Mouse (Mus musculus): Measurements from ENCODE around the gene Methig1. TPM values are rescaled to one million over a fixed set of nuclear protein-coding genes. Genes with fewer than 3 reads are reported as not detected.
"Not testable (repeated sequence)": the region's sequence is repeated elsewhere in the genome, so short reads cannot be mapped to it uniquely, and the experiment has no call there.

Gene Methig1
- polyA plus RNA-seq, 1 experiment, result not detected

GRCm38 (mm10) chr15:100346761-100347160, 6.2 kb upstream of the Methig1 start:
- Histone ChIP-seq H3K4me1 (ENCODE audit: control insufficient read depth, insufficient read depth, insufficient read length, low read length) (no peaks in the 10 kb centered on the region), H3K4me3 (ENCODE audit: low read depth, low read length) (no peak overlapping the region), H3K27me3 (ENCODE audit: control insufficient read depth, insufficient read depth, low read length) (peaks cover 14% of the 10 kb centered on the region), H3K36me3 (ENCODE audit: control insufficient read depth, insufficient read depth, low read length) (no peaks in the 10 kb centered on the region), H3K27ac (ENCODE audit: insufficient read depth, low read depth, low read length) (no peak overlapping the region)
- no peak for TF ChIP-seq CTCF (IDR thresholded peaks at IDR 0.05; ENCODE audit: extremely low read depth, insufficient read length, insufficient replicate concordance, low read depth, low read length)
- TF ChIP-seq POLR2A (IDR thresholded peaks at IDR 0.05; ENCODE audit: low read depth, low read length), result no peak
- WGBS, result 45% methylated on average over 14 of the region's 14 CpGs

DNA sequence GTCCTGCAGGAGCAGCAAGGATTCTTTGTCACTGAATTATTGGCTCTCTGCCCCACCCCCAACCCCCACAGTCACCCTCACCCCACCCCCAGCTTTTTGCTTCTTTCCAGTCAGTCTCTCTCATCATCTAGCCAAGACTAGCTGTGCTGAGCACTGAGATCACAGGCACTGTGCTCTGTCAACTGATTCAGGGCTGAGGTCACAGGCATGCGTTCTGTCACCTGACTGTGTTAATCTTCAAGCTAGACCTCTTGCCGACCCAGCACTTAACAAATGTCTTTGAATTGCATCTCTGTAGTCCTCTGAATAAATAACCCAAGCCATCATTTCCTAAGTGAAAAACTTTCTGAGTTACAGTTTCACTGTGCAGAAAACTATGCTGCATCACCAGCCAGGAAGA, 3.5 kb upstream of the Methig1 start:
- H3K4me1 ChIP-seq (ENCODE audit: control insufficient read depth, insufficient read depth, insufficient read length, low read length), result no peaks in the 10 kb centered on the region
- no peak overlapping the region for H3K27ac ChIP-seq (ENCODE audit: insufficient read depth, low read depth, low read length)
- H3K4me3 ChIP-seq (ENCODE audit: low read depth, low read length), result no peak overlapping the region
- H3K27me3 ChIP-seq (ENCODE audit: control insufficient read depth, insufficient read depth, low read length), result peaks cover 18% of the 10 kb centered on the region
- TF ChIP-seq POLR2A (IDR thresholded peaks at IDR 0.05; ENCODE audit: low read depth, low read length), result no peak
- TF ChIP-seq CTCF (IDR thresholded peaks at IDR 0.05; ENCODE audit: extremely low read depth, insufficient read length, insufficient replicate concordance, low read depth, low read length), result no peak
- no peaks in the 10 kb centered on the region for H3K36me3 ChIP-seq (ENCODE audit: control insufficient read depth, insufficient read depth, low read length)
- WGBS, result 46% methylated on average over 2 of the region's 2 CpGs

DNA sequence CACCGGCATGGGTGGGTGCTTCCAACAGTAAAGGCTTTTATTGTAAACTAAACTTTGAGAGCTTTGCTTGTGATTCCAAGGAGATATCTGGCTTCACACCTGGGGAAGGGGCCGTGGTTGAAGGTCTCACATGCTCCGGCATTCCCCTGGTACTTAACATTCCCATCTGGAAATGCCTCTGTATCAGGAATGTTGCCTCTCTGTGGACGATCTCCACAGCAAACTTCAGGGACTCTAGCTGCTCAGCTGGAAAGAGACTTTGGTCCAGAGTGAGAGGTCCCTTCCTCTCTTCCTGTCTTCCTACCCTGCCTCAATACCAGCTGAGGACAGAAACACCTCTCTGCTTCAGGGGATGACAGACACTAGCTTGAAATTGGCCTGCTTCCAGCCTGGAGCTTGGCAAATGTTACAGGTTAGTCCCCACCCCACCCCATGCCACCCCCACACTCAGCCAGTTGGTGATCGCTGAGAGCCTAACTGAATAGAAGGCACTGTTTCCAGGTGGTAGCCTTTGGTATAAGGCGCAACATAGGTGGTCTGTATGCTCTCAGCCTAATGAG, 1.4 kb upstream of the Methig1 start:
- Histone ChIP-seq H3K27ac (ENCODE audit: insufficient read depth, low read depth, low read length) (no peak overlapping the region), H3K27me3 (ENCODE audit: control insufficient read depth, insufficient read depth, low read length) (peaks cover 15% of the 10 kb centered on the region), H3K4me1 (ENCODE audit: control insufficient read depth, insufficient read depth, insufficient read length, low read length) (no peaks in the 10 kb centered on the region), H3K36me3 (ENCODE audit: control insufficient read depth, insufficient read depth, low read length) (no peaks in the 10 kb centered on the region), H3K4me3 (ENCODE audit: low read depth, low read length) (no peak overlapping the region)
- WGBS, result 51% methylated on average over 6 of the region's 6 CpGs
- TF ChIP-seq CTCF (IDR thresholded peaks at IDR 0.05; ENCODE audit: extremely low read depth, insufficient read length, insufficient replicate concordance, low read depth, low read length) (no peak), POLR2A (IDR thresholded peaks at IDR 0.05; ENCODE audit: low read depth, low read length) (no peak)

DNA sequence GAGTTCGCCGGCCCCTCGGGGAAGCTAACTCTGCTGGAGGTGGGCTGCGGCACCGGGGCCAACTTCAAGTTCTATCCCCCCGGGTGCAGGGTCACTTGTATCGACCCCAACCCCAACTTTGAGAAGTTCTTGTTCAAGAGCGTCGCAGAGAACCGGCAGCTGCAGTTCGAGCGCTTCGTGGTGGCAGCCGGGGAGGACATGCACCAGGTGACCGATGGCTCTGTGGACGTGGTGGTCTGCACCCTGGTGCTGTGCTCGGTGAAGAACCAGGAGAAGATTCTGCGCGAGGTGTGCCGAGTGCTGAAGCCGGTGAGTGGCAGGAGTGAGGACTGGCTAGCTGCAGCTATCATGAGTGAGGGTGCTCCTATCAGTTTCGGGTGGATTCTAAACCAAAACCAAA, 450 bp downstream of the Methig1 start:
- H3K4me1 ChIP-seq (ENCODE audit: control insufficient read depth, insufficient read depth, insufficient read length, low read length); H3K36me3 ChIP-seq (ENCODE audit: control insufficient read depth, insufficient read depth, low read length); H3K4me3 ChIP-seq (ENCODE audit: low read depth, low read length); H3K27ac ChIP-seq (ENCODE audit: insufficient read depth, low read depth, low read length): not testable (repeated sequence)
- H3K27me3 ChIP-seq (ENCODE audit: control insufficient read depth, insufficient read depth, low read length), result peaks cover 15% of the 10 kb centered on the region
- 96% methylated on average over 21 of the region's 22 CpGs for WGBS

DNA sequence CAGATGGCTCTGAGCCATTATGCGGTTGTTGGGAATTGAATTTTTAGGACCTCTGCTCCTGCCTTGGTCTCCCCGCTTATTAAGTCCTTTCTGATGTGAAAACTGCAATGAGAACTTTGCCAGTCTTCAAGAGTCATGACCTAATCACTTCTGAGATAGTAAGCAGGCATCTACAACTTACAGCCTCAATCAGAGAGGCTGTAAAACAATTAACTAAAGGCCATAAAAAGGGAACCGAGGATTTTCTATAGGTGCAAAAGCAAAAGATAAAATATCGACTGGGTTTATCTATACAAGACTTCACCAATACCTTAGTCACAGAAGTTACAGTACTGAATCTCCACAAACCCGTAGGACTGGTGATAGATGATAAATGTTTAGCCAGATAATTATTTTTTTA, 2.9 kb downstream of the Methig1 start:
- Histone ChIP-seq H3K36me3 (ENCODE audit: control insufficient read depth, insufficient read depth, low read length) (no peaks in the 10 kb centered on the region), H3K4me3 (ENCODE audit: low read depth, low read length) (no peak overlapping the region), H3K27ac (ENCODE audit: insufficient read depth, low read depth, low read length) (no peak overlapping the region), H3K27me3 (ENCODE audit: control insufficient read depth, insufficient read depth, low read length) (peaks cover 20% of the 10 kb centered on the region), H3K4me1 (ENCODE audit: control insufficient read depth, insufficient read depth, insufficient read length, low read length) (no peaks in the 10 kb centered on the region)
- TF ChIP-seq POLR2A (IDR thresholded peaks at IDR 0.05; ENCODE audit: low read depth, low read length) (no peak), CTCF (IDR thresholded peaks at IDR 0.05; ENCODE audit: extremely low read depth, insufficient read length, insufficient replicate concordance, low read depth, low read length) (no peak)
- 16% methylated on average over 5 of the region's 5 CpGs for WGBS

GRCm38 (mm10) chr15:100364242-100364641, 11.3 kb downstream of the Methig1 start, which contains the start of gene Higd1c:
Gene Higd1c, plus strand, starts transcription at chr15:100364542.
- Histone ChIP-seq H3K27ac (ENCODE audit: insufficient read depth, low read depth, low read length) (no peak within 1 kb of the TSS), H3K36me3 (ENCODE audit: control insufficient read depth, insufficient read depth, low read length) (no peaks in the 10 kb centered on the region), H3K27me3 (ENCODE audit: control insufficient read depth, insufficient read depth, low read length) (peaks cover 25% of the 10 kb centered on the region; the same call in 1 of the 2 replicates), H3K4me1 (ENCODE audit: control insufficient read depth, insufficient read depth, insufficient read length, low read length) (no peaks in the 10 kb centered on the region), H3K4me3 (ENCODE audit: low read depth, low read length) (no peak within 1 kb of the TSS)
- WGBS, result 73% methylated on average over 7 of the region's 7 CpGs
- TF ChIP-seq POLR2A (IDR thresholded peaks at IDR 0.05; ENCODE audit: low read depth, low read length), result no peak
- TF ChIP-seq CTCF (IDR thresholded peaks at IDR 0.05; ENCODE audit: extremely low read depth, insufficient read length, insufficient replicate concordance, low read depth, low read length), result no peak

- H3K4me1 ChIP-seq (ENCODE audit: control insufficient read depth, insufficient read depth, insufficient read length, low read length); H3K27ac ChIP-seq (ENCODE audit: insufficient read depth, low read depth, low read length); H3K4me3 ChIP-seq (ENCODE audit: low read depth, low read length); H3K36me3 ChIP-seq (ENCODE audit: control insufficient read depth, insufficient read depth, low read length): not testable (repeated sequence)
- WGBS, result 58% methylated on average over 9 of the region's 9 CpGs
- H3K27me3 ChIP-seq (ENCODE audit: control insufficient read depth, insufficient read depth, low read length), result peaks cover 22% of the 10 kb centered on the region; the same call in 1 of the 2 replicates
These were observed 13.0 kb downstream of the Methig1 start for GRCm38 (mm10) chr15:100365967-100366366.

DNA sequence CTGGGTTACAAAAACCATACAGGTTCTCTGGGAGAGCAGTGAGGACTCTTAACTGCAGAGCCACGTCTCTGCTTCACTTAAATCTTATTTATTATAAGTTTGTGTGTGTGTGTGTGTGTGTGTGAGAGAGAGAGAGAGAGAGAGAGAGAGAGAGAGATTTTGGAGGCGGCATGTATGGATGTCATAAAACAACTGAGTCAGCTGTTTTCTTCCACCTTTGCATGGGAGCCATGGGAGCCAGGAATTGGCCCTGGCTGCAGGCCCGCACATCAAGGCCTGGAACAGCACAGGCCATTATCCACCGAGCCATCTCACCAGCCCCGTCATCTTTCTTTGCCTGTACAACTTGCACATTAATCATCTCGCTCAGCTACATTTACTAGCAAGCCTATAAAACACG, 14.2 kb downstream of the Methig1 start:
- 82% methylated on average over 7 of the region's 7 CpGs for WGBS

More for the DNA sequence above, 14.2 kb downstream of the Methig1 start:
- no peaks in the 10 kb centered on the region for H3K36me3 ChIP-seq (ENCODE audit: control insufficient read depth, insufficient read depth, low read length)
- no peaks in the 10 kb centered on the region for H3K4me1 ChIP-seq (ENCODE audit: control insufficient read depth, insufficient read depth, insufficient read length, low read length)
- no peak for TF ChIP-seq CTCF (IDR thresholded peaks at IDR 0.05; ENCODE audit: extremely low read depth, insufficient read length, insufficient replicate concordance, low read depth, low read length)
- TF ChIP-seq POLR2A (IDR thresholded peaks at IDR 0.05; ENCODE audit: low read depth, low read length), result no peak
- H3K27ac ChIP-seq (ENCODE audit: insufficient read depth, low read depth, low read length), result no peak overlapping the region
- no peak overlapping the region for H3K4me3 ChIP-seq (ENCODE audit: low read depth, low read length)
- peaks cover 22% of the 10 kb centered on the region; the same call in 1 of the 2 replicates for H3K27me3 ChIP-seq (ENCODE audit: control insufficient read depth, insufficient read depth, low read length)
